Comparison of ENCODE assay signal across 10 mouse cellular contexts in genomic region chr12:79860248-79860555, GRCm38 (mm10).
DNase-seq lines count a peak whose midpoint lies in the region; ATAC-seq and TF ChIP-seq lines count a peak whose summit lies in the region.
"Had no signal": no experiment of that assay in that cellular context is flagged by ENCODE, and none has a peak within 500 bp of the region (broad histone marks: within the 10 kb centered on the region; RNA-seq: fewer than 3 reads in every experiment).

No protein-coding gene starts in this region.

- peak overlapping the region; percentile 83 for H3K27ac ChIP-seq in gastrocnemius, adult 2 months
- H3K27ac ChIP-seq in lung, embryonic 16.5 days (ENCODE audit: low read length): peak overlapping the region; percentile 96
- H3K27ac ChIP-seq in intestine, embryonic 15.5 days: peak overlapping the region; percentile 78
- peak overlapping the region; percentile 95 for H3K27ac ChIP-seq in stomach, embryonic 14.5 days (ENCODE audit: low read length)

- H3K27me3 ChIP-seq in lung, embryonic 16.5 days (ENCODE audit: control insufficient read depth, insufficient read depth, low read depth, low read length): no peaks in the 10 kb centered on the region
- H3K27me3 ChIP-seq in intestine, embryonic 15.5 days (replicated peaks): no peaks in the 10 kb centered on the region
- H3K27me3 ChIP-seq in stomach, embryonic 14.5 days (ENCODE audit: control insufficient read depth, insufficient read depth, low read length): no peaks in the 10 kb centered on the region

- no peak for DNase-seq in gastrocnemius, adult 2 months
- DNase-seq in gastrocnemius, postnatal 25 days: no peak
- no peak for DNase-seq in lung, adult 2 months
- DNase-seq in thymus, postnatal 10 days (ENCODE audit: low spot score in 2 of 2): no peak
- DNase-seq in frontal cortex, postnatal 14 days (ENCODE audit: low spot score in 2 of 2): no peak
- DNase-seq: B cell, adult 2 months; cerebellum, adult 8-10 months had no signal

- H3K9me3 ChIP-seq in lung, embryonic 16.5 days (ENCODE audit: control insufficient read depth, low read length): no peaks in the 10 kb centered on the region
- no peaks in the 10 kb centered on the region; the same call in 1 of the 2 replicates for H3K9me3 ChIP-seq in intestine, embryonic 15.5 days
- no peaks in the 10 kb centered on the region; the same call in 1 of the 2 replicates for H3K9me3 ChIP-seq in stomach, embryonic 14.5 days (ENCODE audit: control insufficient read depth, low read depth, low read length)

- H3K36me3 ChIP-seq in lung, embryonic 16.5 days (ENCODE audit: control insufficient read depth, insufficient read depth, low read length): no peaks in the 10 kb centered on the region
- no peaks in the 10 kb centered on the region for H3K36me3 ChIP-seq in intestine, embryonic 15.5 days
- no peaks in the 10 kb centered on the region for H3K36me3 ChIP-seq in stomach, embryonic 14.5 days (ENCODE audit: control insufficient read depth, insufficient read depth, low read length)

- peak overlapping the region; percentile 34; the same call in 1 of the 2 replicates for H3K9ac ChIP-seq in lung, embryonic 16.5 days (ENCODE audit: low read length)
- H3K9ac ChIP-seq in intestine, embryonic 15.5 days: no peak overlapping the region; the same call in 1 of the 2 replicates
- no peak overlapping the region for H3K9ac ChIP-seq in stomach, embryonic 14.5 days (replicated peaks; ENCODE audit: low read depth, low read length)

- no peak overlapping the region for H3K4me2 ChIP-seq in lung, embryonic 16.5 days (ENCODE audit: low read depth, low read length)
- H3K4me2 ChIP-seq in intestine, embryonic 15.5 days (replicated peaks): no peak overlapping the region
- no peak overlapping the region for H3K4me2 ChIP-seq in stomach, embryonic 14.5 days (replicated peaks; ENCODE audit: low read depth, low read length)

- intact Hi-C loops in gastrocnemius, adult 2 months (cut with DNase I): no loop called here

- 34% methylated on average over 2 of the region's 2 CpGs for WGBS in lung, embryonic 16.5 days
- WGBS in lung, adult 2 months: 61% methylated on average over 2 of the region's 2 CpGs
- WGBS in intestine, embryonic 15.5 days: 53% methylated on average over 2 of the region's 2 CpGs
- WGBS in stomach, embryonic 14.5 days: 44% methylated on average over 2 of the region's 2 CpGs

- no peak for ATAC-seq in lung, embryonic 16.5 days (ENCODE audit: low read depth)
- ATAC-seq in intestine, embryonic 15.5 days: no peak
- no peak for ATAC-seq in stomach, embryonic 14.5 days (ENCODE audit: insufficient number of reproducible peaks, insufficient read depth, low FRiP score, low read depth)

- H3K4me1 ChIP-seq in lung, embryonic 16.5 days (replicated peaks; ENCODE audit: control insufficient read depth, insufficient read depth, low read length): peaks cover 62% of the 10 kb centered on the region
- H3K4me1 ChIP-seq in lung, adult 2 months (ENCODE audit: control insufficient read depth, insufficient read depth, low read length): peaks cover 22% of the 10 kb centered on the region
- H3K4me1 ChIP-seq in intestine, embryonic 15.5 days (replicated peaks): peaks cover 36% of the 10 kb centered on the region
- H3K4me1 ChIP-seq in stomach, embryonic 14.5 days (ENCODE audit: control insufficient read depth, insufficient read depth, low read length): peaks cover 54% of the 10 kb centered on the region

- TF ChIP-seq CTCF in gastrocnemius, adult 2 months (IDR thresholded peaks at IDR 0.05): no peak
- no peak for TF ChIP-seq CTCF in lung, adult 2 months (IDR thresholded peaks at IDR 0.05; ENCODE audit: insufficient read depth, low read length)

- H3K4me3 ChIP-seq in gastrocnemius, adult 2 months: no peak overlapping the region
- H3K4me3 ChIP-seq in lung, embryonic 16.5 days (ENCODE audit: low read length): no peak overlapping the region
- H3K4me3 ChIP-seq in lung, adult 2 months (replicated peaks; ENCODE audit: extremely low read depth, low read depth, low read length): no peak overlapping the region
- H3K4me3 ChIP-seq in intestine, embryonic 15.5 days (replicated peaks): no peak overlapping the region
- H3K4me3 ChIP-seq in stomach, embryonic 14.5 days (ENCODE audit: low read depth, low read length): no peak overlapping the region

- TF ChIP-seq POLR2A in lung, adult 2 months (IDR thresholded peaks at IDR 0.05; ENCODE audit: borderline replicate concordance, extremely low read depth, low read depth, low read length): no peak
